Mouse (Mus musculus) liver, adult 2 months (tissue): ENCODE results near the gene Ccl17. TPM values are rescaled to one million over a fixed set of nuclear protein-coding genes. Genes with fewer than 3 reads are reported as not detected.

Source experiments
- DNase-seq: peaks from one replicate; pipeline ENCODE4 v3.0.0-alpha.2; 2011; ENCODE audit warnings: low read depth, low spot score; ENCODE audit errors: extremely low read depth
- H3K27ac ChIP-seq: fragments of 200-500 bp; replicated peaks from 2 replicates; pipeline ENCODE4 v1.5.1; 2012; ENCODE audit warnings: low read depth, mild to moderate bottlenecking, control low read depth, inconsistent platforms, low read length; ENCODE audit not compliant: insufficient read depth
- H3K27me3 ChIP-seq: fragments of 200-500 bp; 2 replicates; pipeline ENCODE4 v1.6.1; 2012; ENCODE audit warnings: mild to moderate bottlenecking, moderate library complexity, low read length, inconsistent platforms; ENCODE audit not compliant: control insufficient read depth, insufficient read depth
- H3K36me3 ChIP-seq: fragments of 200-500 bp; 2 replicates; pipeline ENCODE4 v1.6.1; 2012; ENCODE audit warnings: low read length, inconsistent platforms; ENCODE audit not compliant: control insufficient read depth, insufficient read depth
- H3K4me1 ChIP-seq: fragments of 200-500 bp; 2 replicates; pipeline ENCODE4 v1.6.1; 2011; ENCODE audit warnings: low read length; ENCODE audit not compliant: control insufficient read depth, insufficient read depth
- H3K4me3 ChIP-seq: fragments of 200-500 bp; 2 replicates; pipeline ENCODE4 v1.5.1; 2011; ENCODE audit warnings: low read depth, mild to moderate bottlenecking, control low read depth, low read length, moderate library complexity; ENCODE audit not compliant: insufficient read depth
- H3K79me2 ChIP-seq: fragments of 200-500 bp; 2 replicates; pipeline ENCODE4 v1.6.1; 2012; ENCODE audit warnings: inconsistent platforms, mild to moderate bottlenecking, low read length, moderate library complexity; ENCODE audit not compliant: control insufficient read depth, insufficient read depth
- H3K9ac ChIP-seq: fragments of 200-500 bp; 2 replicates; pipeline ENCODE4 v1.6.1; 2012; ENCODE audit warnings: low read depth, mild to moderate bottlenecking, control low read depth, inconsistent platforms, low read length
- CTCF ChIP-seq: fragments of 200-500 bp; IDR thresholded peaks from 2 replicates; pipeline ENCODE4 v1.5.1; 2011; ENCODE audit warnings: low read depth, low read length, control low read depth
- POLR2A ChIP-seq: fragments of 200-500 bp; IDR thresholded peaks from 2 replicates; pipeline ENCODE4 v1.6.1; 2011; ENCODE audit warnings: low read length, control low read depth; ENCODE audit not compliant: insufficient read depth; ENCODE audit errors: extremely low read depth
- whole genome bisulfite sequencing: fragments of 180-500 bp; shearing (Covaris S2); methylation state at CpG from one replicate; pipeline ENCODE4 v1.1.7; 2018; 5-methylcytosine and 5-hydroxymethylcytosine counted together
- polyA plus RNA-seq: library from polyadenylated mRNA; depleted of rRNA; stranded (reverse); fragments of >200 nt; gene quantifications from 2 replicates; pipeline ENCODE4 v1.2.3, GENCODE M21; 2012
- total RNA-seq: library from RNA; depleted of rRNA; stranded (reverse); fragments of >200 nt; gene quantifications from 2 replicates; pipeline ENCODE4 v1.2.3, GENCODE M21; 2014

Ccl17 gene
- total and polyA plus RNA-seq, 2 experiments = 0.21 TPM; not detected in 1

DNA sequence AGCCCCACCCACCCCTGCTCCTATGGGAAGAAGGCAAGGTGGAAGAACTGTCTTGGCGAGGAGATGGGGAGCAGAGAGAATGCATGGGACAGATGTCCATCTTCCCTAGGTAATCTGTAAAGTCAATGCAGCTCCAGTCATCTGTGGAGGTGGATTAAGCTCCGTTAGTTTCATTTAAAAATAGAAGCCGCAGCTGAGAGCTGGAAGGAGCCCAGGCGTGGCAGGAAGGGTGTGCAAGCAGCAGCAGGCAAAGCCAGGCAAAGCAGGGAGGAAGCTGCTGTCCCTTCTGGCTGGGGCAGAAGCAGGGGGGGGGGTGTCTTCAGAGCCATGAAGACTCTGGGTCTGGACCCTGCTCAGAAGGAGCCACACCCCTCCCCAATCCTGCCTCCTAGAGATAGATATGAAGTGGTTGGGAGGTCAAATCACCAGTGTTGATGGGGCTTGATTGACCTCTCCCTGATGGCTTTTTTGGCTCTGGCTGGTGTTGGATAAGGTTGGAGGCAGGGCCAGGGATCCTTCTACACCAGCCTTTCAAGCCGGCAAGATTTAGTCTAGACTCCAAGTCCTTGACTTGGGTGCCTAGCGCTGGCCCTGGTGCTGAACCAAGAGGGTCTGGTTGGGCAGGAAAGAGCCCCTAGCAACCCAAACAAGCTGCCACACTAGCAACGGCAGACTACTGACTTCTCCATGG, 9.8 kb upstream of the Ccl17 start:
- no peaks in the 10 kb centered on the region for H3K36me3 ChIP-seq
- no peak overlapping the region for H3K9ac ChIP-seq
- 68% methylated on average over 7 of the region's 7 CpGs for WGBS
- no peak overlapping the region for H3K27ac ChIP-seq
- no peak for DNase-seq
- no peaks in the 10 kb centered on the region for H3K27me3 ChIP-seq
- H3K4me3 ChIP-seq = no peak overlapping the region
- no peaks in the 10 kb centered on the region for H3K4me1 ChIP-seq
- no peaks in the 10 kb centered on the region for H3K79me2 ChIP-seq
- TF ChIP-seq POLR2A = no peak
- TF ChIP-seq CTCF = no peak

- 47% methylated on average over 14 of the region's 14 CpGs for WGBS
These were observed 8.8 kb upstream of the Ccl17 start for GRCm38 (mm10) chr8:94801293-94802095.

GRCm38 (mm10) chr8:94802375-94802774, 7.9 kb upstream of the Ccl17 start:
- Histone ChIP-seq H3K27ac (no peak overlapping the region), H3K4me3 (no peak overlapping the region), H3K4me1 (no peaks in the 10 kb centered on the region), H3K36me3 (no peaks in the 10 kb centered on the region), H3K79me2 (no peaks in the 10 kb centered on the region), H3K9ac (no peak overlapping the region), H3K27me3 (no peaks in the 10 kb centered on the region)
- TF ChIP-seq CTCF = no peak
- TF ChIP-seq POLR2A = no peak
- 52% methylated on average over 4 of the region's 4 CpGs for WGBS
- DNase-seq = no peak

More at GRCm38 (mm10) chr8:94801293-94802095, 8.8 kb upstream of the Ccl17 start:
- H3K27ac ChIP-seq = no peak overlapping the region
- TF ChIP-seq POLR2A (no peak), CTCF (0 out of 2 replicates have a peak, but pooled peaks have one; percentile 17)
- no peak overlapping the region for H3K9ac ChIP-seq
- no peaks in the 10 kb centered on the region for H3K27me3 ChIP-seq
- H3K36me3 ChIP-seq = no peaks in the 10 kb centered on the region
- H3K79me2 ChIP-seq = no peaks in the 10 kb centered on the region
- no peak for DNase-seq
- no peak overlapping the region for H3K4me3 ChIP-seq
- no peaks in the 10 kb centered on the region for H3K4me1 ChIP-seq

- no peak overlapping the region for H3K9ac ChIP-seq
- H3K36me3 ChIP-seq = no peaks in the 10 kb centered on the region
- H3K4me3 ChIP-seq = no peak overlapping the region
- no peak for DNase-seq
- no peak overlapping the region for H3K27ac ChIP-seq
- H3K4me1 ChIP-seq = no peaks in the 10 kb centered on the region
- WGBS = 77% methylated on average over 6 of the region's 6 CpGs
- H3K27me3 ChIP-seq = no peaks in the 10 kb centered on the region
- TF ChIP-seq POLR2A (no peak), CTCF (no peak)
- H3K79me2 ChIP-seq = no peaks in the 10 kb centered on the region
These were observed 6.7 kb upstream of the Ccl17 start for GRCm38 (mm10) chr8:94803551-94803950.

GRCm38 (mm10) chr8:94804546-94805340, 5.5 kb upstream of the Ccl17 start:
- no peaks in the 10 kb centered on the region for H3K4me1 ChIP-seq

More at GRCm38 (mm10) chr8:94804546-94805340, 5.5 kb upstream of the Ccl17 start:
- TF ChIP-seq POLR2A = no peak
- no peak for TF ChIP-seq CTCF
- DNase-seq = no peak
- H3K79me2 ChIP-seq = no peaks in the 10 kb centered on the region
- 76% methylated on average over 10 of the region's 10 CpGs for WGBS
- no peak overlapping the region for H3K9ac ChIP-seq
- H3K27ac ChIP-seq = no peak overlapping the region
- no peaks in the 10 kb centered on the region for H3K36me3 ChIP-seq
- no peaks in the 10 kb centered on the region for H3K27me3 ChIP-seq
- H3K4me3 ChIP-seq = no peak overlapping the region
